Mouse (Mus musculus) granulocyte monocyte progenitor cell, adult 5-6 weeks (primary cell): ENCODE measurements at regions not wholly inside any gene's neighbourhood (a gene's known extent, or its start where the extent isn't known, plus 50 kb on each side); places are given as distances from the start of the nearest gene placed in this dataset.

Experiments
- ATAC-seq: replicated peaks from 2 replicates; pipeline ENCODE4 v1.8.0; 2016; ENCODE audit warnings: mild to moderate bottlenecking, moderate TSS enrichment, inconsistent platforms; ENCODE audit not compliant: poor library complexity, severe bottlenecking

GRCm38 (mm10) chr1:186014166-186014565 is 102.9 kb downstream of the Lyplal1 start:
- ATAC-seq: no peak

DNA sequence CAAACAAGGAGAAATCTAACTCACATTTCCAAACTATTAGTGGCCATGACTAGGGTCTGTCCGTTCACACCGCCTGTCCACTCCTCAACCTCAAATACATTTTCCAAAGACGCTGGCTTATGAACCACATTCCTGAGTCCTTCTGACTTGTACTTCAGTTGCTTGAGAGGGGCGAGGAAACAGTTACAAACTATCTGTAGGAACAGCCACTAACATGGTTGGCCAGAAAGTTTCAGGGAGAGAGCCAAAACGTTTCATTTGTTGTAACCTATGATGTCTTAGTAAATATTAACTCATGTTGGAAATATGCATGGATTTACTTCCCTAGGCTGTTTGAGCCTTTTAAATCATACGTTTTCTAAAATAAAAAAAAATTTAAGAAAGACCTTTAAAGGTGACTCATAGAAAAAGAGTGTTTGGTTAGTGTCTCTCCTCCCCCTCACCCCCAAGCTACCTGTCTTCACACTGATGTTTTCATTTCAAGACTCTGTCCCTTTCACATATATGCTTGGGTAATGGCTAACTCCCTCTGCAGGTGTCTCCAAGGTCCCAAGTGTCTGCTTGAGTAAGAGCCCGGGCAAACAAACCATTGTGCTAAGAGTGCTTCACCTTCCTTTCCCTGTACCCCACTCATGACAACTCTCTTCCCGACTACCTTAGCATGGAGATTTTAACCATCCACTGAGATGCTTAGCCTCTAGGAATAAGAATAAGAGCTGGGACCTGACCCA is 101.1 kb downstream of the Lyplal1 start:
- ATAC-seq: no peak

- no peak for ATAC-seq
These were observed 99.6 kb downstream of the Lyplal1 start for GRCm38 (mm10) chr1:186017547-186017946.

GRCm38 (mm10) chr1:186019511-186019910 is 97.6 kb downstream of the Lyplal1 start:
- no peak for ATAC-seq

GRCm38 (mm10) chr1:186031951-186032350 is 85.2 kb downstream of the Lyplal1 start:
- no peak for ATAC-seq

GRCm38 (mm10) chr1:186034443-186034842 is 82.7 kb downstream of the Lyplal1 start:
- ATAC-seq: no peak
